Mouse (Mus musculus): ENCODE data around the gene Gli3. TPM values are rescaled to one million over a fixed set of nuclear protein-coding genes. Genes with fewer than 3 reads are reported as not detected.

Gli3 gene
- polyA plus RNA-seq, 1 experiment = 4.0 TPM

- DNase-seq (ENCODE audit: extremely low spot score in 1 of 2, low spot score in 1 of 2) = no peak
Measured at GRCm38 (mm10) chr13:15549466-15549865, 86.4 kb downstream of the Gli3 start.

GRCm38 (mm10) chr13:15550027-15550602 lies 87.1 kb downstream of the Gli3 start:
- no peak for DNase-seq (ENCODE audit: extremely low spot score in 1 of 2, low spot score in 1 of 2)

GRCm38 (mm10) chr13:15550731-15551130 lies 87.7 kb downstream of the Gli3 start:
- DNase-seq (ENCODE audit: extremely low spot score in 1 of 2, low spot score in 1 of 2) = no peak

- DNase-seq (ENCODE audit: extremely low spot score in 1 of 2, low spot score in 1 of 2) = no peak
Measured at GRCm38 (mm10) chr13:15552009-15552408, 89.0 kb downstream of the Gli3 start.

GRCm38 (mm10) chr13:15556646-15557098 lies 93.6 kb downstream of the Gli3 start:
- DNase-seq (ENCODE audit: extremely low spot score in 1 of 2, low spot score in 1 of 2) = peak in 1 of 2 experiments; percentile 32

GRCm38 (mm10) chr13:15561441-15561840 lies 98.4 kb downstream of the Gli3 start:
- DNase-seq (ENCODE audit: extremely low spot score in 1 of 2, low spot score in 1 of 2) = no peak

GRCm38 (mm10) chr13:15570908-15571568 lies 108.0 kb downstream of the Gli3 start:
- DNase-seq (ENCODE audit: extremely low spot score in 1 of 2, low spot score in 1 of 2) = no peak

GRCm38 (mm10) chr13:15577133-15577917 lies 114.3 kb downstream of the Gli3 start:
- no peak for DNase-seq (ENCODE audit: extremely low spot score in 1 of 2, low spot score in 1 of 2)

- DNase-seq (ENCODE audit: extremely low spot score in 1 of 2, low spot score in 1 of 2) = no peak
Measured at GRCm38 (mm10) chr13:15580458-15580857, 117.4 kb downstream of the Gli3 start.

- no peak for DNase-seq (ENCODE audit: extremely low spot score in 1 of 2, low spot score in 1 of 2)
Measured at GRCm38 (mm10) chr13:15585941-15586340, 122.9 kb downstream of the Gli3 start.

- DNase-seq (ENCODE audit: extremely low spot score in 1 of 2, low spot score in 1 of 2) = peak; percentile 22 to 67
Measured at GRCm38 (mm10) chr13:15588278-15589272, 125.5 kb downstream of the Gli3 start.

- DNase-seq (ENCODE audit: extremely low spot score in 1 of 2, low spot score in 1 of 2) = no peak
Measured at GRCm38 (mm10) chr13:15590326-15590933, 127.4 kb downstream of the Gli3 start.

GRCm38 (mm10) chr13:15596667-15597066 lies 133.6 kb downstream of the Gli3 start:
- DNase-seq (ENCODE audit: extremely low spot score in 1 of 2, low spot score in 1 of 2) = no peak

GRCm38 (mm10) chr13:15599741-15600140 lies 136.7 kb downstream of the Gli3 start:
- DNase-seq (ENCODE audit: extremely low spot score in 1 of 2, low spot score in 1 of 2) = no peak

GRCm38 (mm10) chr13:15602161-15602560 lies 139.1 kb downstream of the Gli3 start:
- DNase-seq (ENCODE audit: extremely low spot score in 1 of 2, low spot score in 1 of 2) = no peak

- DNase-seq (ENCODE audit: extremely low spot score in 1 of 2, low spot score in 1 of 2) = no peak
Measured at GRCm38 (mm10) chr13:15602677-15603221, 139.7 kb downstream of the Gli3 start.

GRCm38 (mm10) chr13:15604074-15604473 lies 141.0 kb downstream of the Gli3 start:
- DNase-seq (ENCODE audit: extremely low spot score in 1 of 2, low spot score in 1 of 2) = peak in 1 of 2 experiments; percentile 20

- no peak for DNase-seq (ENCODE audit: extremely low spot score in 1 of 2, low spot score in 1 of 2)
Measured at GRCm38 (mm10) chr13:15617423-15617822, 154.4 kb downstream of the Gli3 start.

GRCm38 (mm10) chr13:15618051-15618692 lies 155.1 kb downstream of the Gli3 start:
- no peak for DNase-seq (ENCODE audit: extremely low spot score in 1 of 2, low spot score in 1 of 2)

Data from frontal cortex, adult 2 months (tissue).